Mouse (Mus musculus) limb, embryonic 13.5 days (tissue): ENCODE results near the gene Meiob. TPM values are rescaled to one million over a fixed set of nuclear protein-coding genes. Genes with fewer than 3 reads are reported as not detected.

Experiments used
- ATAC-seq: fragments of 200-750 bp; cut with Nextera tagmentation; 2 replicates; pipeline ENCODE4 v1.8.0; 2017; ENCODE audit warnings: low read depth, moderate number of reproducible peaks, moderate TSS enrichment; ENCODE audit not compliant: low FRiP score
- H3K27ac ChIP-seq: fragments of 300-500 bp; sonication (generic); 2 replicates; pipeline ENCODE4 v1.5.1; 2015; ENCODE audit warnings: inconsistent platforms, mild to moderate bottlenecking, moderate library complexity
- H3K27me3 ChIP-seq: fragments of 300-500 bp; sonication (generic); 2 replicates; pipeline ENCODE4 v1.6.1; 2015; ENCODE audit warnings: mild to moderate bottlenecking, inconsistent platforms
- H3K36me3 ChIP-seq: fragments of 300-500 bp; sonication (generic); 2 replicates; pipeline ENCODE4 v1.6.1; 2015; ENCODE audit warnings: inconsistent platforms, mild to moderate bottlenecking, moderate library complexity
- H3K4me1 ChIP-seq: fragments of 300-500 bp; sonication (generic); 2 replicates; pipeline ENCODE4 v1.6.1; 2015; ENCODE audit warnings: inconsistent platforms
- H3K4me2 ChIP-seq: fragments of 300-500 bp; sonication (generic); replicated peaks from 2 replicates; pipeline ENCODE4 v1.6.1; 2015; ENCODE audit warnings: inconsistent platforms, mild to moderate bottlenecking, moderate library complexity
- H3K4me3 ChIP-seq: fragments of 300-500 bp; sonication (generic); 2 replicates; pipeline ENCODE4 v1.5.1; 2015; ENCODE audit warnings: moderate library complexity, mild to moderate bottlenecking, inconsistent platforms
- H3K9ac ChIP-seq: fragments of 300-500 bp; sonication (generic); 2 replicates; pipeline ENCODE4 v1.6.1; 2015; ENCODE audit warnings: mild to moderate bottlenecking, inconsistent platforms
- H3K9me3 ChIP-seq: fragments of 300-500 bp; sonication (generic); 2 replicates; pipeline ENCODE4 v1.6.1; 2016; ENCODE audit warnings: inconsistent platforms
- WGBS: fragments of 180-500 bp; shearing (Covaris S2); methylation state at CpG from one replicate; pipeline ENCODE4 v1.1.7; 2015; 5-methylcytosine and 5-hydroxymethylcytosine counted together
- polyA plus RNA-seq: library from polyadenylated mRNA; unstranded; fragments of >200 nt; fragmentation: Nextera tagmentation; extraction: Ambion mirVana; gene quantifications from 2 replicates; pipeline ENCODE4 v1.2.1, GENCODE M21; 2015

The Meiob gene
- polyA plus RNA-seq, result not detected in 2 replicates

- under 1% methylated on average over 71 of the region's 71 CpGs for WGBS
- Histone ChIP-seq H3K4me3 (peak within 1 kb of the TSS; percentile 64), H3K36me3 (no peaks in the 10 kb centered on the region), H3K9me3 (no peaks in the 10 kb centered on the region), H3K4me1 (peaks cover 3% of the 10 kb centered on the region; the same call in 1 of the 2 replicates), H3K4me2 (peak within 1 kb of the TSS; percentile 85), H3K27me3 (peaks cover 40% of the 10 kb centered on the region), H3K9ac (peak within 1 kb of the TSS; percentile 76), H3K27ac (no peak within 1 kb of the TSS)
- ATAC-seq, result peak; percentile 93
Measured at GRCm38 (mm10) chr17:24803952-24804951, at the start of gene Meiob. Gene Meiob (plus strand): TSS chr17:24804289.

- no peak for ATAC-seq
- WGBS, result 79% methylated on average over 1 of the region's 1 CpGs
- Histone ChIP-seq H3K36me3 (no peaks in the 10 kb centered on the region), H3K9me3 (no peaks in the 10 kb centered on the region), H3K9ac (no peak overlapping the region), H3K4me2 (no peak overlapping the region), H3K4me3 (no peak overlapping the region), H3K4me1 (peaks cover 35% of the 10 kb centered on the region), H3K27me3 (peaks cover 36% of the 10 kb centered on the region), H3K27ac (no peak overlapping the region)
Measured at GRCm38 (mm10) chr17:24757394-24757793, 46.7 kb upstream of the Meiob start.

GRCm38 (mm10) chr17:24761121-24761520 lies 43.0 kb upstream of the Meiob start:
- ATAC-seq, result peak; percentile 28; the same call in 1 of the 2 replicates
- no peak overlapping the region; the same call in 1 of the 2 replicates for H3K27ac ChIP-seq

GRCm38 (mm10) chr17:24765016-24765905 lies 38.8 kb upstream of the Meiob start:
- peaks cover 28% of the 10 kb centered on the region for H3K4me1 ChIP-seq
- H3K9me3 ChIP-seq, result no peaks in the 10 kb centered on the region
- peak overlapping the region; percentile 16 for H3K4me2 ChIP-seq
- no peaks in the 10 kb centered on the region for H3K36me3 ChIP-seq
- H3K27ac ChIP-seq, result no peak overlapping the region
- ATAC-seq, result no peak
- no peaks in the 10 kb centered on the region for H3K27me3 ChIP-seq
- H3K9ac ChIP-seq, result no peak overlapping the region
- WGBS, result 49% methylated on average over 21 of the region's 22 CpGs
- H3K4me3 ChIP-seq, result no peak overlapping the region

More at GRCm38 (mm10) chr17:24761121-24761520, 43.0 kb upstream of the Meiob start:
- WGBS, result 13% methylated on average over 5 of the region's 5 CpGs
- Histone ChIP-seq H3K4me1 (peaks cover 21% of the 10 kb centered on the region), H3K9me3 (no peaks in the 10 kb centered on the region), H3K4me2 (no peak overlapping the region), H3K9ac (no peak overlapping the region), H3K27me3 (no peaks in the 10 kb centered on the region), H3K36me3 (no peaks in the 10 kb centered on the region), H3K4me3 (no peak overlapping the region)

- ATAC-seq, result no peak
- Histone ChIP-seq H3K27me3 (no peaks in the 10 kb centered on the region), H3K4me3 (no peak overlapping the region), H3K36me3 (no peaks in the 10 kb centered on the region), H3K4me2 (no peak overlapping the region), H3K27ac (no peak overlapping the region), H3K9me3 (no peaks in the 10 kb centered on the region), H3K9ac (no peak overlapping the region), H3K4me1 (peaks cover 20% of the 10 kb centered on the region)
- 33% methylated on average over 12 of the region's 12 CpGs for WGBS
Measured at GRCm38 (mm10) chr17:24766266-24766875, 37.7 kb upstream of the Meiob start.

GRCm38 (mm10) chr17:24769146-24769545 lies 34.9 kb upstream of the Meiob start:
- H3K27me3 ChIP-seq, result no peaks in the 10 kb centered on the region
- WGBS, result 26% methylated on average over 3 of the region's 3 CpGs
- no peak overlapping the region for H3K4me3 ChIP-seq
- no peaks in the 10 kb centered on the region for H3K36me3 ChIP-seq
- no peak overlapping the region for H3K27ac ChIP-seq
- ATAC-seq, result no peak
- H3K9ac ChIP-seq, result no peak overlapping the region
- 0 out of 2 replicates have a peak, but pooled peaks cover 4% of the 10 kb centered on the region for H3K9me3 ChIP-seq
- H3K4me2 ChIP-seq, result no peak overlapping the region
- H3K4me1 ChIP-seq, result peaks cover 10% of the 10 kb centered on the region

GRCm38 (mm10) chr17:24773241-24773640 lies 30.8 kb upstream of the Meiob start:
- H3K36me3 ChIP-seq, result no peaks in the 10 kb centered on the region
- no peak overlapping the region for H3K4me2 ChIP-seq
- H3K27ac ChIP-seq, result no peak overlapping the region
- H3K4me1 ChIP-seq, result peaks cover 10% of the 10 kb centered on the region
- 83% methylated on average over 5 of the region's 5 CpGs for WGBS
- H3K9me3 ChIP-seq, result 0 out of 2 replicates have a peak, but pooled peaks cover 4% of the 10 kb centered on the region
- no peaks in the 10 kb centered on the region for H3K27me3 ChIP-seq
- no peak overlapping the region for H3K4me3 ChIP-seq
- ATAC-seq, result no peak
- H3K9ac ChIP-seq, result no peak overlapping the region

GRCm38 (mm10) chr17:24775173-24775572 lies 28.9 kb upstream of the Meiob start:
- Histone ChIP-seq H3K36me3 (no peaks in the 10 kb centered on the region), H3K4me1 (no peaks in the 10 kb centered on the region), H3K4me2 (no peak overlapping the region), H3K9ac (no peak overlapping the region), H3K27me3 (no peaks in the 10 kb centered on the region), H3K27ac (no peak overlapping the region), H3K4me3 (no peak overlapping the region), H3K9me3 (0 out of 2 replicates have a peak, but pooled peaks cover 4% of the 10 kb centered on the region)
- no peak for ATAC-seq
- 85% methylated on average over 8 of the region's 8 CpGs for WGBS

- Histone ChIP-seq H3K27me3 (no peaks in the 10 kb centered on the region), H3K9me3 (0 out of 2 replicates have a peak, but pooled peaks cover 4% of the 10 kb centered on the region), H3K27ac (no peak overlapping the region), H3K36me3 (no peaks in the 10 kb centered on the region), H3K4me3 (no peak overlapping the region), H3K4me1 (no peaks in the 10 kb centered on the region), H3K4me2 (no peak overlapping the region), H3K9ac (no peak overlapping the region)
- WGBS, result 77% methylated on average over 2 of the region's 2 CpGs
- no peak for ATAC-seq
Measured at GRCm38 (mm10) chr17:24777073-24777472, 27.0 kb upstream of the Meiob start.

GRCm38 (mm10) chr17:24780821-24781220 lies 23.3 kb upstream of the Meiob start:
- ATAC-seq, result no peak
- no peaks in the 10 kb centered on the region for H3K27me3 ChIP-seq
- no peaks in the 10 kb centered on the region for H3K9me3 ChIP-seq
- H3K4me2 ChIP-seq, result no peak overlapping the region
- H3K36me3 ChIP-seq, result no peaks in the 10 kb centered on the region
- no peaks in the 10 kb centered on the region for H3K4me1 ChIP-seq
- H3K27ac ChIP-seq, result no peak overlapping the region
- H3K4me3 ChIP-seq, result no peak overlapping the region
- WGBS, result 84% methylated on average over 2 of the region's 2 CpGs
- H3K9ac ChIP-seq, result no peak overlapping the region

GRCm38 (mm10) chr17:24792190-24792589 lies 11.9 kb upstream of the Meiob start:
- no peaks in the 10 kb centered on the region for H3K4me1 ChIP-seq
- ATAC-seq, result no peak
- H3K9ac ChIP-seq, result no peak overlapping the region
- H3K9me3 ChIP-seq, result no peaks in the 10 kb centered on the region
- H3K4me3 ChIP-seq, result no peak overlapping the region
- H3K27me3 ChIP-seq, result no peaks in the 10 kb centered on the region
- WGBS, result 61% methylated on average over 8 of the region's 8 CpGs
- no peaks in the 10 kb centered on the region for H3K36me3 ChIP-seq
- no peak overlapping the region for H3K27ac ChIP-seq
- H3K4me2 ChIP-seq, result no peak overlapping the region
